Mouse (Mus musculus): ENCODE data around the gene Zfp410. TPM values are rescaled to one million over a fixed set of nuclear protein-coding genes. Genes with fewer than 3 reads are reported as not detected.
"Not testable (repeated sequence)": the region's sequence is repeated elsewhere in the genome, so short reads cannot be mapped to it uniquely, and the experiment has no call there.

The Zfp410 gene
- polyA plus RNA-seq, 1 experiment from 2014 or later = 61.5 TPM

GRCm38 (mm10) chr12:84327111-84327512, 10.5 kb downstream of the Zfp410 start:
- Histone ChIP-seq H3K27ac (ENCODE audit: low read length) (no peak overlapping the region), H3K4me3 (ENCODE audit: low read length) (no peak overlapping the region), H3K9ac (ENCODE audit: low read depth, low read length) (no peak overlapping the region), H3K9me3 (ENCODE audit: control insufficient read depth, low read length) (no peaks in the 10 kb centered on the region), H3K4me2 (ENCODE audit: low read depth, low read length) (no peak overlapping the region), H3K27me3 (replicated peaks; ENCODE audit: control insufficient read depth, insufficient read depth, low read length) (no peaks in the 10 kb centered on the region), H3K36me3 (ENCODE audit: control insufficient read depth, insufficient read depth, low read length) (peaks cover 12% of the 10 kb centered on the region), H3K4me1 (ENCODE audit: control insufficient read depth, insufficient read depth, low read length) (no peaks in the 10 kb centered on the region)
- peak; percentile 56; the same call in 1 of the 2 replicates for ATAC-seq
- 71% methylated on average over 4 of the region's 4 CpGs for WGBS

GRCm38 (mm10) chr12:84336963-84337625, 20.4 kb downstream of the Zfp410 start:
- H3K27me3 ChIP-seq (replicated peaks; ENCODE audit: control insufficient read depth, insufficient read depth, low read length) = no peaks in the 10 kb centered on the region
- H3K4me1 ChIP-seq (ENCODE audit: control insufficient read depth, insufficient read depth, low read length) = no peaks in the 10 kb centered on the region
- peaks cover 8% of the 10 kb centered on the region for H3K36me3 ChIP-seq (ENCODE audit: control insufficient read depth, insufficient read depth, low read length)
- WGBS = 90% methylated on average over 11 of the region's 11 CpGs
- no peaks in the 10 kb centered on the region for H3K9me3 ChIP-seq (ENCODE audit: control insufficient read depth, low read length)
- no peak overlapping the region for H3K27ac ChIP-seq (ENCODE audit: low read length)
- ATAC-seq = no peak
- H3K4me2 ChIP-seq (ENCODE audit: low read depth, low read length) = no peak overlapping the region
- H3K9ac ChIP-seq (ENCODE audit: low read depth, low read length) = no peak overlapping the region
- H3K4me3 ChIP-seq (ENCODE audit: low read length) = no peak overlapping the region

- no peak overlapping the region for H3K4me2 ChIP-seq (ENCODE audit: low read depth, low read length)
- H3K27me3 ChIP-seq (replicated peaks; ENCODE audit: control insufficient read depth, insufficient read depth, low read length) = no peaks in the 10 kb centered on the region
- peaks cover 6% of the 10 kb centered on the region; the same call in 1 of the 2 replicates for H3K36me3 ChIP-seq (ENCODE audit: control insufficient read depth, insufficient read depth, low read length)
- no peak overlapping the region for H3K27ac ChIP-seq (ENCODE audit: low read length)
- H3K4me3 ChIP-seq (ENCODE audit: low read length) = no peak overlapping the region
- H3K4me1 ChIP-seq (ENCODE audit: control insufficient read depth, insufficient read depth, low read length) = no peaks in the 10 kb centered on the region
- no peak overlapping the region for H3K9ac ChIP-seq (ENCODE audit: low read depth, low read length)
- 45% methylated on average over 2 of the region's 2 CpGs for WGBS
- ATAC-seq = peak; percentile 55; the same call in 1 of the 2 replicates
- no peaks in the 10 kb centered on the region for H3K9me3 ChIP-seq (ENCODE audit: control insufficient read depth, low read length)
Measured at GRCm38 (mm10) chr12:84347192-84347591, 30.5 kb downstream of the Zfp410 start.

GRCm38 (mm10) chr12:84358699-84359098, 42.0 kb downstream of the Zfp410 start:
- not testable (repeated sequence) for H3K27ac ChIP-seq (ENCODE audit: low read length); H3K9ac ChIP-seq (ENCODE audit: low read depth, low read length); ATAC-seq; H3K9me3 ChIP-seq (ENCODE audit: control insufficient read depth, low read length); H3K27me3 ChIP-seq (replicated peaks; ENCODE audit: control insufficient read depth, insufficient read depth, low read length); H3K4me2 ChIP-seq (ENCODE audit: low read depth, low read length); H3K4me3 ChIP-seq (ENCODE audit: low read length); H3K36me3 ChIP-seq (ENCODE audit: control insufficient read depth, insufficient read depth, low read length)
- H3K4me1 ChIP-seq (ENCODE audit: control insufficient read depth, insufficient read depth, low read length) = peaks cover 12% of the 10 kb centered on the region
- WGBS = 80% methylated on average over 2 of the region's 2 CpGs

- WGBS = under 1% methylated on average over 51 of the region's 51 CpGs
- peak; percentile 99 for ATAC-seq
- peak within 1 kb of the TSS; percentile 100 for H3K4me3 ChIP-seq (ENCODE audit: low read length)
- peaks cover 14% of the 10 kb centered on the region for H3K4me1 ChIP-seq (ENCODE audit: control insufficient read depth, insufficient read depth, low read length)
- peak within 1 kb of the TSS; percentile 94 for H3K9ac ChIP-seq (ENCODE audit: low read depth, low read length)
- H3K27ac ChIP-seq (ENCODE audit: low read length) = peak within 1 kb of the TSS; percentile 66
- 0 out of 2 replicates have a peak, but pooled peaks cover 1% of the 10 kb centered on the region for H3K36me3 ChIP-seq (ENCODE audit: control insufficient read depth, insufficient read depth, low read length)
- H3K4me2 ChIP-seq (ENCODE audit: low read depth, low read length) = peak within 1 kb of the TSS; percentile 75
- H3K9me3 ChIP-seq (ENCODE audit: control insufficient read depth, low read length) = no peaks in the 10 kb centered on the region
- no peaks in the 10 kb centered on the region for H3K27me3 ChIP-seq (replicated peaks; ENCODE audit: control insufficient read depth, insufficient read depth, low read length)
Measured at GRCm38 (mm10) chr12:84361555-84362489, 45.2 kb downstream of the Zfp410 start, which contains the start of the genes Coq6 and Fam161b. Coq6 (plus strand) TSS chr12:84361657. Fam161b (minus strand) TSS chr12:84361833.

- peaks cover 14% of the 10 kb centered on the region for H3K4me1 ChIP-seq (ENCODE audit: control insufficient read depth, insufficient read depth, low read length)
- peaks cover 6% of the 10 kb centered on the region; the same call in 1 of the 2 replicates for H3K36me3 ChIP-seq (ENCODE audit: control insufficient read depth, insufficient read depth, low read length)
- H3K4me3 ChIP-seq (ENCODE audit: low read length) = peak overlapping the region; percentile 100
- H3K27me3 ChIP-seq (replicated peaks; ENCODE audit: control insufficient read depth, insufficient read depth, low read length) = no peaks in the 10 kb centered on the region
- peak overlapping the region; percentile 75 for H3K4me2 ChIP-seq (ENCODE audit: low read depth, low read length)
- H3K9me3 ChIP-seq (ENCODE audit: control insufficient read depth, low read length) = no peaks in the 10 kb centered on the region
- 40% methylated on average over 2 of the region's 2 CpGs for WGBS
- no peak overlapping the region for H3K27ac ChIP-seq (ENCODE audit: low read length)
- no peak for ATAC-seq
- no peak overlapping the region for H3K9ac ChIP-seq (ENCODE audit: low read depth, low read length)
Measured at GRCm38 (mm10) chr12:84362872-84363271, 46.2 kb downstream of the Zfp410 start.

- Histone ChIP-seq H3K9me3 (ENCODE audit: control insufficient read depth, low read length) (no peaks in the 10 kb centered on the region), H3K9ac (ENCODE audit: low read depth, low read length) (no peak overlapping the region), H3K4me3 (ENCODE audit: low read length) (no peak overlapping the region), H3K27me3 (replicated peaks; ENCODE audit: control insufficient read depth, insufficient read depth, low read length) (no peaks in the 10 kb centered on the region), H3K4me1 (ENCODE audit: control insufficient read depth, insufficient read depth, low read length) (peaks cover 14% of the 10 kb centered on the region), H3K36me3 (ENCODE audit: control insufficient read depth, insufficient read depth, low read length) (peaks cover 8% of the 10 kb centered on the region; the same call in 1 of the 2 replicates), H3K27ac (ENCODE audit: low read length) (no peak overlapping the region), H3K4me2 (ENCODE audit: low read depth, low read length) (no peak overlapping the region)
- ATAC-seq = no peak
- 82% methylated on average over 9 of the region's 9 CpGs for WGBS
Measured at GRCm38 (mm10) chr12:84364291-84364690, 47.6 kb downstream of the Zfp410 start.

GRCm38 (mm10) chr12:84365137-84365536, 48.5 kb downstream of the Zfp410 start:
- H3K27ac ChIP-seq (ENCODE audit: low read length) = no peak overlapping the region
- no peak overlapping the region for H3K9ac ChIP-seq (ENCODE audit: low read depth, low read length)
- H3K9me3 ChIP-seq (ENCODE audit: control insufficient read depth, low read length) = no peaks in the 10 kb centered on the region
- H3K36me3 ChIP-seq (ENCODE audit: control insufficient read depth, insufficient read depth, low read length) = peaks cover 8% of the 10 kb centered on the region; the same call in 1 of the 2 replicates
- no peaks in the 10 kb centered on the region for H3K27me3 ChIP-seq (replicated peaks; ENCODE audit: control insufficient read depth, insufficient read depth, low read length)
- H3K4me3 ChIP-seq (ENCODE audit: low read length) = no peak overlapping the region
- no peak for ATAC-seq
- 95% methylated on average over 6 of the region's 6 CpGs for WGBS
- H3K4me2 ChIP-seq (ENCODE audit: low read depth, low read length) = no peak overlapping the region
- H3K4me1 ChIP-seq (ENCODE audit: control insufficient read depth, insufficient read depth, low read length) = peaks cover 14% of the 10 kb centered on the region

- ATAC-seq = no peak
- H3K27ac ChIP-seq (ENCODE audit: low read length) = no peak overlapping the region
- H3K4me2 ChIP-seq (ENCODE audit: low read depth, low read length) = no peak overlapping the region
- H3K9ac ChIP-seq (ENCODE audit: low read depth, low read length) = no peak overlapping the region
- H3K4me3 ChIP-seq (ENCODE audit: low read length) = no peak overlapping the region
- no peaks in the 10 kb centered on the region for H3K27me3 ChIP-seq (replicated peaks; ENCODE audit: control insufficient read depth, insufficient read depth, low read length)
- 63% methylated on average over 9 of the region's 9 CpGs for WGBS
- peaks cover 9% of the 10 kb centered on the region for H3K4me1 ChIP-seq (ENCODE audit: control insufficient read depth, insufficient read depth, low read length)
- peaks cover 16% of the 10 kb centered on the region; the same call in 1 of the 2 replicates for H3K36me3 ChIP-seq (ENCODE audit: control insufficient read depth, insufficient read depth, low read length)
- no peaks in the 10 kb centered on the region for H3K9me3 ChIP-seq (ENCODE audit: control insufficient read depth, low read length)
Measured at GRCm38 (mm10) chr12:84366971-84367370, 50.3 kb downstream of the Zfp410 start.
